Mouse (Mus musculus) macrophage (primary cell): Measurements from ENCODE around the gene Runx1. TPM values are rescaled to one million over a fixed set of nuclear protein-coding genes. Genes with fewer than 3 reads are reported as not detected.

ENCODE experiments used
- H3K27ac ChIP-seq: fragments of 350-480 bp; formaldehyde crosslinking; 2 replicates; pipeline ENCODE4 v1.9.0; 2021
- H3K36me3 ChIP-seq: fragments of 350-480 bp; formaldehyde crosslinking; 2 replicates; pipeline ENCODE4 v1.9.0; 2021; ENCODE audit errors: inconsistent target
- H3K4me3 ChIP-seq: fragments of 350-480 bp; formaldehyde crosslinking; 2 replicates; pipeline ENCODE4 v1.9.0; 2021; ENCODE audit errors: inconsistent target
- H3K79me2 ChIP-seq: fragments of 350-480 bp; formaldehyde crosslinking; 2 replicates; pipeline ENCODE4 v1.9.0; 2021; ENCODE audit errors: inconsistent target
- WGBS: methylation state at CpG from one replicate; pipeline ENCODE4 v1.1.7; 2026; ENCODE audit warnings: inconsistent platforms; ENCODE audit not compliant: missing documents; 5-methylcytosine and 5-hydroxymethylcytosine counted together
- polyA plus RNA-seq: library from polyadenylated mRNA; stranded (reverse); fragments of 250-400 nt; gene quantifications from 3 replicates; pipeline ENCODE4 v1.2.4, GENCODE M21; 2018; ENCODE audit warnings: inconsistent platforms
- total RNA-seq, 78 experiments: library from RNA; depleted of rRNA; stranded (reverse); fragments of 250-400 nt; gene quantifications; 1 replicate in 9 of 78; 2 replicates in 24 of 78; 3 replicates in 43 of 78; 4 replicates in 2 of 78; pipeline ENCODE4 v1.2.4; 2018; ENCODE audit warnings: inconsistent platforms in 56 of 78

Runx1 gene
- 100 to 1,000 TPM; 170 to 922 (median 407) TPM for total RNA-seq (2018; cell fraction: chromatin; rRNA removed)
- 10 to 100 TPM; 29.1 to 90.3 (median 52.0) TPM for total RNA-seq (2018; cell fraction: cytosol; rRNA removed)
- total RNA-seq (2018; cell fraction: nucleus; rRNA removed): 100 to 1,000 TPM; 108 to 569 (median 293) TPM
- polyA plus RNA-seq: 30.4 to 35.3 TPM (median 34.7 TPM) in 3 replicates

DNA sequence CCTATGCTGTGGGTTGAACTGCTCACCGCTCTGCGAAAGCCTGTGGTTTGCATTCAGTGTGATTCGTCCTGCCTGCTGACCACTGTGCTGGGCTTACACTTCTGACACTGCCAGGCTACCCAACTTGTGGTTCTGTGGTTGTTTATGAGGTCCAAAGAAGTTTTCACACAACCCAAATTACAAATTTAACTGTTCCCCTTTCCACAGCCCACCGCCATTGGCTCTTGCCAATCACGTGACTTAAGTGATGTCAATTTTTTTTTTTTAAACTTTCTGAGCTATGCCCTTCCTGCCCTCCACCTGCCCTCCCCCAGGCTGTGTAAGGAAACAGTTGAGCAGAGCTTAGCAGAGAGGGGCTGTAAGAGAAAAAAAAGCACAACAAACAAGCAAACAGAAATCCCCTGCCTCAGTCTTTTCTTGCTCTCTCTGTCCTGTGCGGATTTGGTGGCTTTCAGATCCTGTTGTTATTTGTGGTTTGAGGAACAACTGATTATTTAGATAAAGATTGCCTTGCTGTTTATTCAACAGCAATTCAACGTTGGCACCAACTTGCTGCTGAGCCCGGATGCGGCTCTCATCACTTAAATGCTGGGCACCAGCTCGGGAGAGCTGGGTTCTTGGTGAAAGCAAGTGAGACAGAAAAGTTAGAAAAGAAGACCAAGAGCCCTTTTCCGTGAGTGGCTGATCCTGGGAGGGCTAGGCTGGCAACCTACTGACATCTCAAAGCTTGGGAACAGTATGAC, at the start of gene Runx1:
TSS of gene Runx1 (minus strand) at position 242 of the 743 bp plus-strand sequence.
- peak within 1 kb of the TSS; percentile 95 for H3K27ac ChIP-seq
- WGBS: 5% methylated on average over 11 of the region's 11 CpGs
- H3K79me2 ChIP-seq: peaks cover 46% of the 10 kb centered on the region
- H3K4me3 ChIP-seq: peak within 1 kb of the TSS; percentile 71
- H3K36me3 ChIP-seq: no peaks in the 10 kb centered on the region

- Histone ChIP-seq H3K27ac (peak overlapping the region; percentile 32), H3K79me2 (no peaks in the 10 kb centered on the region), H3K4me3 (no peak overlapping the region), H3K36me3 (no peaks in the 10 kb centered on the region)
- WGBS: 29% methylated on average over 3 of the region's 3 CpGs
Measured at GRCm38 (mm10) chr16:92874015-92874414, 48.1 kb upstream of the Runx1 start.

DNA sequence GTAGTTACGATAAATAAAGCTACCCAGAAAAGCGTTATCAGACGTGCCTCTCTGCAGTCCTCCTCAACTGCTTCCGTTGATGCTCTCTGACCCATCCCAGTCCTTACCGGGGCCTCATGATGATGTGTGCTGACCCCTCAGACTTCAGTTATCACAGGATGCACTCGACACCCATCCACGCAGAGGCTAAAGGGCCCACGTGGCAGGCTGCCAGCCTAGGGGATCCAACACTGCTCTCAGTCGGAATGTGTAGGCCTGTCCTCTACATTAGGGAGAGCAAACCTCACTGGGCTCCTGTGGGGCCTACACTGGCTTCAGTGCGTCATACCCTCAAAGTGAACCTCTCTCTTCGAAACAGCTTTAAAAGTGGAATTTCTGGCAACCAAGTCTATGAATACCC, 45.8 kb upstream of the Runx1 start:
- H3K4me3 ChIP-seq: no peak overlapping the region
- no peak overlapping the region for H3K27ac ChIP-seq
- H3K79me2 ChIP-seq: no peaks in the 10 kb centered on the region
- WGBS: 89% methylated on average over 11 of the region's 11 CpGs
- no peaks in the 10 kb centered on the region for H3K36me3 ChIP-seq

DNA sequence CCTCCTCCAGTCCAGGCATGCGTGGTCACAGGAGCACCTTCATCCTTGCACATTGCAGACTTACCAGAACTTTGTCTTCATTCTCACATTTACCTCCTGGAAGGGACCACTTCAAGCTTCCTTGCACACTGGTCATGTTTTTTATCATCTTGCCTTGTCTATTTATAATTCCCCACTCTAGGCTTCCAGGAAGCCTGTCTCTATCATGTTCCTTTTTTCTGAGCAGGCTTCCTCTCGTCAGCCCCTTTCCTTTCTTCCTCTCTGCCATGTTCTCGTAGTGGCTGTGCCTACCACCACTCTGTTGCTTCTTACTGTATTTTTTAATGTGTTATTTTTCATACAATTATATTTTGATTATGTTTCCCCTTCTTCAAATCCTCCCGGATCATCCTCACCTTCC, 42.6 kb upstream of the Runx1 start:
- no peaks in the 10 kb centered on the region for H3K79me2 ChIP-seq
- WGBS: 8% methylated on average over 3 of the region's 4 CpGs
- H3K36me3 ChIP-seq: no peaks in the 10 kb centered on the region
- no peak overlapping the region for H3K4me3 ChIP-seq
- H3K27ac ChIP-seq: peak overlapping the region; percentile 99

GRCm38 (mm10) chr16:92867261-92867935, 41.4 kb upstream of the Runx1 start:
- Histone ChIP-seq H3K27ac (peak overlapping the region; percentile 99), H3K79me2 (no peaks in the 10 kb centered on the region), H3K36me3 (no peaks in the 10 kb centered on the region), H3K4me3 (no peak overlapping the region)
- 22% methylated on average over 9 of the region's 9 CpGs for WGBS

DNA sequence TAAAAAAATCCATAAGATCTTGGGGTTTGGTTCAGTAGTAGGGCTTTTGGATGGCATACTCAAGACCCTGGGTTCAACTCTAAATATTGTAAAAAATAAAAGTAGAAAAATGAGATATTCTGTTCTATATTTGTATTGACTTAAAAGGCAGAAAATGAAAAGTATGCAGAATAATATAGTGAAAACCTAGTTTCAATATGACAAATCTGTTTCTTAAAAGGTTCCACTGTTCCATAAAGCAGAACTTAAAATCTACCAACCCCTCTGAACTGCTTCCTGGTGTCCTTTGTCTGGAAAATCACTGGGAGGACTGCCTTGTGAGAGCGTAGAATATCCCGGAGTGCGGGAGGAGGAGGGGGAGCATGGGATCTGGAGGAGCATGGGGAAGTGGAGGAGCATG, 39.4 kb upstream of the Runx1 start:
- Histone ChIP-seq H3K27ac (peak overlapping the region; percentile 99), H3K79me2 (no peaks in the 10 kb centered on the region), H3K36me3 (no peaks in the 10 kb centered on the region), H3K4me3 (no peak overlapping the region)
- 96% methylated on average over 3 of the region's 3 CpGs for WGBS

GRCm38 (mm10) chr16:92864191-92864590, 38.2 kb upstream of the Runx1 start:
- Histone ChIP-seq H3K4me3 (no peak overlapping the region), H3K79me2 (no peaks in the 10 kb centered on the region), H3K36me3 (no peaks in the 10 kb centered on the region), H3K27ac (peak overlapping the region; percentile 99)
- WGBS: 14% methylated on average over 2 of the region's 2 CpGs

- no peaks in the 10 kb centered on the region for H3K79me2 ChIP-seq
- no peaks in the 10 kb centered on the region for H3K36me3 ChIP-seq
- H3K4me3 ChIP-seq: no peak overlapping the region
- H3K27ac ChIP-seq: no peak overlapping the region
Measured at GRCm38 (mm10) chr16:92863179-92863578, 37.2 kb upstream of the Runx1 start.

DNA sequence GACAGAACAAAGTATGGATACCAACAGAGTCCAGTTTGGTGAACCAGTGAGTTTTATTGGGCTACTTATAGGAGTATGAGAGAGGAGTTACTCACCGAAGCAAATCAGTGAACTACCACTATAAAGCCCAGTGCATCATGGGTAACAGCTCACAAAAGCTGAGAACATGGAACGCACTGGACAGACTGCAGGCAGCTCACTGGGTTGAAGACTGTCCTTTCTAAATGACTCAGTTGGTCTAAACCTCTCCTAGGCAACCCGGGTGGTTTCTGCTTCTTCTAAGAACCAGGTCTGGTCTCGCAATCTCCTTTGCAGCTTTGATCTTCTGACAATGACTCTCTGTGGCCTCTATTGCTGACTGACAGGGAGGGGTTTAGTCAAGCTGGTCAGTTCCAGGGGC, 36.5 kb upstream of the Runx1 start:
- H3K27ac ChIP-seq: peak overlapping the region; percentile 43; the same call in 1 of the 2 replicates
- WGBS: 93% methylated on average over 3 of the region's 4 CpGs

DNA sequence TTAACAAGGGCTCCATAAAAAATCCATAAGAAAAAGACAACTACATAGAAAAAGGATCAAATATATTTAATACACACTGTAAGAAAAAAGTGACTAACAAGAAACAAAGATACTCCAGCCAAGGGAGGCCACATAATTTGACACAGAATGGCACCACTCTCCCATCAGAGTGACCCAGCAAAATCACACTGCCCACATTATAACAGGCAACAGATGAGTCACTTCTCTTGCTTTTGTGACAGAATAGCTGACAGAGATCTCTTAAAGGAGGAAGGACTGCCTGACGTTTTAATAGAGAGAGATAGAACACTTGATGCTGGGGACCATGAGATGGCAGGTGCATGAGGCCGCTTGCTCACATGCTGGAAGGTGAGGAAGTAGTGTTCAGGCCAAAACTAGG, 35.6 kb upstream of the Runx1 start:
- WGBS: 56% methylated on average over 2 of the region's 2 CpGs

More for the DNA sequence above, 36.5 kb upstream of the Runx1 start:
- no peaks in the 10 kb centered on the region for H3K79me2 ChIP-seq
- no peak overlapping the region for H3K4me3 ChIP-seq
- no peaks in the 10 kb centered on the region for H3K36me3 ChIP-seq

GRCm38 (mm10) chr16:92860649-92861048, 34.7 kb upstream of the Runx1 start:
- Histone ChIP-seq H3K79me2 (no peaks in the 10 kb centered on the region), H3K36me3 (no peaks in the 10 kb centered on the region), H3K4me3 (no peak overlapping the region), H3K27ac (peak overlapping the region; percentile 43; the same call in 1 of the 2 replicates)
- 100% methylated on average over 1 of the region's 1 CpGs for WGBS

More for the DNA sequence above, 35.6 kb upstream of the Runx1 start:
- Histone ChIP-seq H3K4me3 (no peak overlapping the region), H3K27ac (peak overlapping the region; percentile 43), H3K79me2 (no peaks in the 10 kb centered on the region), H3K36me3 (no peaks in the 10 kb centered on the region)

DNA sequence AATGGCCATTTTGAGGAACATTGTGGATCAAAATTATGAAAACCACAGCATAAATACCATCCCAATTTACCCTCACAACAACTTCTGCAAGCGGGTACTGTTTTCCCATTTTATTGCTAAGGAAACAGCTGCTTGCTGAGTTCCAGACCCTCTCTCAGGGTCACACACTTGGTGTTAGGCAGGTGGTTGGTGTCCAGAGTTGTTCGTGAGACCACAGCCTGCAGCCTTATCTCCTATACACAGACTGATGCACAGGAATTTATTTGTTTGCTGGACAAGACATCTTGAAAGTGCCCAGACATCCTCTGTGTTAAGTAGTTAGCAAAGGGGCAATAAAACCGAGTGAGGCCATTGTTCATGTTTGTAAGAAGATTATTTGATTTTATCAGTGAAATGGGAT, 30.8 kb upstream of the Runx1 start:
- no peaks in the 10 kb centered on the region for H3K79me2 ChIP-seq
- WGBS: 70% methylated on average over 3 of the region's 3 CpGs
- no peak overlapping the region for H3K27ac ChIP-seq
- H3K36me3 ChIP-seq: no peaks in the 10 kb centered on the region
- no peak overlapping the region for H3K4me3 ChIP-seq

GRCm38 (mm10) chr16:92852276-92852675, 26.3 kb upstream of the Runx1 start:
- 76% methylated on average over 6 of the region's 6 CpGs for WGBS
- no peak overlapping the region for H3K4me3 ChIP-seq
- H3K79me2 ChIP-seq: no peaks in the 10 kb centered on the region
- no peak overlapping the region for H3K27ac ChIP-seq
- no peaks in the 10 kb centered on the region for H3K36me3 ChIP-seq

DNA sequence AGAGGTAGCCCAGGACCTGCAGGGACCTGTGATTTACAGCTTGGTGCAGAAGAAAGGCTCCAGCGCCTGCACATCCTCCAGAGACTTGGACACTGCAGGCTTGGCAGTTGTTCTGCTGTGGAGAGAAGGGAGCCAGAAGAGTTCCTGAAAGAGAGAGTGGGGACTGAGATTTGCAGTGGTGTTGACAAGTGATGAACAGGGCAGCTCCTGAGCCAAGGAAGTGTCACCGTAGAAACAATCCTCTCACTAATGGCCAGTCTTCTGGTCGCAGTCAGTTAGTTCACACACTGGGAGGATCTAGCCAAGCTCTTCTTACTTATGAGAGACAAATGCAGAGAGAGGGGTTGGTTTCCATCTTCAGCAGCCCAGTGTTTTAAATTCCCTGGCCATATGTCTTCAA, 24.5 kb upstream of the Runx1 start:
- Histone ChIP-seq H3K27ac (no peak overlapping the region), H3K36me3 (no peaks in the 10 kb centered on the region), H3K79me2 (no peaks in the 10 kb centered on the region), H3K4me3 (no peak overlapping the region)
- WGBS: 97% methylated on average over 3 of the region's 3 CpGs

- WGBS: 56% methylated on average over 3 of the region's 3 CpGs
- H3K36me3 ChIP-seq: no peaks in the 10 kb centered on the region
- no peaks in the 10 kb centered on the region for H3K79me2 ChIP-seq
Measured at GRCm38 (mm10) chr16:92847762-92848300, 21.9 kb upstream of the Runx1 start.

More at GRCm38 (mm10) chr16:92847762-92848300, 21.9 kb upstream of the Runx1 start:
- H3K27ac ChIP-seq: no peak overlapping the region
- no peak overlapping the region for H3K4me3 ChIP-seq
